Mouse (Mus musculus): Measurements from ENCODE around the gene Glp1r.

The Glp1r gene

DNA sequence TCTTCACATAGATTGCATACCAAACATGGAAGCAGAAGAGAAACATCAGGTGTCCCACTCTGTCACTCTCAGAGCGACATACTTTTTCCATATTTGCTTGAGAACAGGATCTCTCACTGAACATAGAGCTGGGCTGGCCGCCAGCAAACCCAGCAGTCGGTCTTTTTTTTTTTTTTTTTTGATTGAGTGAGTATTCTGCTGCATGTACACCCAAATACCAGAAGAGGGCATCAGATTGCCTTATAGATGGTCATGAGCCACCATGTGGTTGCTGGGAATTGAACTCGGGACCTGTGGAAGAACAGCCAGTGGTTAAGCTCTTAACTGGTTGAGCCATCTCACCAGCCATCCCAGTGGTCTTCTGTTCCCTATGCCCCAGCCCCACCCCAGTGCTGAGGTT, 21.9 kb downstream of the Glp1r start:
- DNase-seq = no peak

DNA sequence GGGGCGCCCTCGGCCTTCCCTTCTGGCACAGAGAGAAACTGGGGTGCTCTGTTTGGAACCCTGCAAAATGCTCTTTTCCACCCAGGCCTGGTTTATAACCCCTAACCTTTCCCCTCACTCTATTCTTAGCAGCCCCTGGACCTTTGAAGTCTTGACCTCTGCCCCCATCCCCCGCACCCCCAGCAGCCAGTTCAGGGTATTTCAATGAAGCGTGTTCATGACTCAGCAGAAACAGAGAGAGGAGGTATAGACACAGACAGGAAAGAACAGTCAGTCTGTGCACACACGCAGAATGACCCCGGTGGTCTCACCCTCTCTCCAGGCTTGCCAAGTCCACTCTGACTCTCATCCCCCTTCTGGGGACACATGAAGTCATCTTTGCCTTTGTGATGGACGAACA, 29.2 kb downstream of the Glp1r start:
- no peak for DNase-seq

DNA sequence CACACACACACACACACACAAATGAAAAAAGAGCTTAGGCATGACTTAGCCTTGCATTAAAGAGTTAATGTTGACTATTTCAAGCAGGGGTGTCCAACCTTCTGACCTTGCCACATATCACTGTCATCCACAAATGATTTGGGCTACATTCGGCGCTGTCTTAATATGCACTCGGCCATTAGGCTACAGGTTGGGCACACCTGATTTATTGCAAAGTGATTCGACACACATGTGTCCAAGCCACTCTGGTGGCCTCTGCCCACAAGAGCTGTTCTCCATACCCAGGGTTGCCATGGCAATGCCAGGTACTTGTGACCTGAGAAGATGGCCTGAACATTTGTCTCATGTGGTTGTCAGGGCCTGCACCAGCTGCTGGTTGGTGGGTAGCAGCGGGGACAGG, 31.2 kb downstream of the Glp1r start:
- DNase-seq = no peak

DNA sequence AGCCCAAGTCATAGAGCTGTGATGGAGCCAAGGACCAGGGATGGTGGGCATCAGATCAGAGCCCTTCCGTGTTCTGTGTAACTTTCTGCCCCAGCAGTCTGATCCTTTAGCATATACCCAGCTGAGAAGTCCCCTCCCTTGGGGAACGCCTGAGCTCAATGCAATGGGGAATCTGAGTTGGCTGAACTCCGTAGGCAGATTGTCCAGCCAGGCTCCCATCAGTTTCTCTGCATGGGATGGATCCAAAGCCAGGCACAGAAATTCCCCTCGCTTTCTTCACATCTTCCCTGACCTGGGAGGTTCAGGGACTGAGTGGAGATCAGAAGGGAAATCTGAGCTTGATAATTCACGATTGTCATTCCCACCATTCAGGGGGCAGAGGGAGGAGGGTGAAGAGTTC, 33.7 kb downstream of the Glp1r start:
- DNase-seq = no peak

DNA sequence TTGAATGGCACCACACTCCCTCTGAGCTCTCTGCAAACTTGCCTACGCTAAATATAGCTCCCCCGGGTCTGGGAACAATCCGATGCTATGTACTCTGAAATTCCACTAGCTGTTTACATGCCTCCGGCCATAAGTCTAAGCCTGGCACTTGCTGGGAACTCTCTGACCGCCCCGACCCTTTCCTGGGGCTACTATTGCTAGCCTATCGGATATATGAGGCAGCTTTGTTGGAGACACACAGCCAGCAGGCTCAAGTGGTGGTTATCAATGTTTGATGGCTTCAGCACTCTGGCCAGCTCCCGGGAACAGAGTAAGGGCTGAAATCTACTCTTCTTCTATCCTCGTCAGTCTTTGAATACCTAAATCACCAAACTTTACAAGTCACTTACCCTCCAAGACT, 36.9 kb downstream of the Glp1r start:
- DNase-seq = no peak

DNA sequence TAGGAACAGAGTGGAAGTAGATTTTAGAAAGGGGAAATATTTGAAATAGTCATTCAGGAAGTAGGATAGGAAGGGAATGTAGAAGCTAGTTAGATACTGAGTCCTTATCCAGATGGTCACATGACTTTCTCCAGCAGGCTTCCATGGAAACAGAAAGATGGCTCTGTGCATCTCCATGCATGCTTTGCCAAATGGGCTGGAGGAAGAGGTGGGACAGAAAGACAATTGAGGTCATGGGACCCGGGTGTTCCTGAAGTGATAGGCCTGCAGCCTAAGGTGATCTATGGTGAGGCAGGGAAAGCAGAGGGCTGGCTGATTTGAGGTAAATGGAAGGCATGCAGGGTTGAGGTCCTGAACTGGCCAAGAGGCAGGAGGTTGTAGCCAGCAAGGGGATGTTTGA, 46.8 kb downstream of the Glp1r start:
- no peak for DNase-seq

DNA sequence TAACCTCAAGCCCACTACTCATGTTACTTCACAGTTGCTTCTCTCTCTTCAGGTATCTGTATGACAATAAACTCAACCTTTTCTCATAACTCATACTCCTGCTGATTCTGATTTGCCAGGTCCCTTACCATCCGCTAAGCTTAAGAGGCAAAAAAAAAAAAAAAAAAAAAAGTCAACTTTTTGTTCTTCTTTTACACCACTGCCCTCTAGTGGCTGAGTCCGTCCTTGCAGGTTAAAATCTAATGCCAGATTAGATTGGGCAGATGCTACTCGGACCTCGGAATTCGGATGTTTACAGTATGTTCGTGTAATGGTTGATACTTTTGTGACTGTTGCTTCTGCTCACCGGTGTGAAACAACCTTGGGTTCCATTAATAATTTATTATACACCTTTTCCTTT, 49.2 kb downstream of the Glp1r start:
- DNase-seq = peak; percentile 46

DNA sequence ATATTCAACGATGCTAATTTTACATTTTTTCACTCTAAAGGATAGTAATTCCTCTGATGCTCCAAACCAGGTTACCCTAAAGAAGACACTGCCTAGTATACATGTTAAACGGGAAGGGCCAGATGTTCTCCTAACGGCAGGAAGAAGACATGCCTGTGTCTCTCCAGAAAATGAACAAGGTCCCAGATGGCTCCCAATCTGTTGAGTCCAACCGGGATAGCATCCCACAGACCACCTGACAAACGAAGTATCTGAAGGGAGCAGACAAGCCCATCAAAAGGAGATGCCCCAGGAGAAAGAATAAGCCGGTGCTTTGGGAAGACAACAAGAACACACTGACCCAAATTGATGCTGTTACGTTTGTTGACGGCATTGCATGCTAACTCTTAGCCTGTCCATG, 50.0 kb downstream of the Glp1r start:
- no peak for DNase-seq

DNA sequence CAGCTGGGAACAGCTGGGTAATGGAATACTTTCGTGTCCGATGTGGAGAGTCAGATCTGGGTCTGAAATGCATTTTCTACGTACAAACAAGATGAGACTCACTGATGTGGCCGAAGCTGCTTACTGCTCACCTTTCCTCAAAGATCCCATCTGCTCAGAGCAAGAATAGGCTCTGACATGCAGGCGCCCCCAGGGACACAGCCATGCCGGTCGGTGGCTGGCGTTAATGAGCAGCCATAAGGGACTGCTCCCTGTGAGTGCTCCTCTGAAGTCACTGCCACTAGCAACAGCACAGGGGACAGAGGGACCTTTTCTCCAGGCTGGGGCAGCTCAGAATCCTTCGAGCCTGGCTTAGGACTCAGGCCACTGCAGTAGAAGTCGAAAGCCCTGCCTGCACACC, 52.7 kb downstream of the Glp1r start, which contains the start of gene Umodl1:
Gene Umodl1 (plus strand): TSS at position 301 of the 400 bp plus-strand sequence.
- no peak for DNase-seq

DNA sequence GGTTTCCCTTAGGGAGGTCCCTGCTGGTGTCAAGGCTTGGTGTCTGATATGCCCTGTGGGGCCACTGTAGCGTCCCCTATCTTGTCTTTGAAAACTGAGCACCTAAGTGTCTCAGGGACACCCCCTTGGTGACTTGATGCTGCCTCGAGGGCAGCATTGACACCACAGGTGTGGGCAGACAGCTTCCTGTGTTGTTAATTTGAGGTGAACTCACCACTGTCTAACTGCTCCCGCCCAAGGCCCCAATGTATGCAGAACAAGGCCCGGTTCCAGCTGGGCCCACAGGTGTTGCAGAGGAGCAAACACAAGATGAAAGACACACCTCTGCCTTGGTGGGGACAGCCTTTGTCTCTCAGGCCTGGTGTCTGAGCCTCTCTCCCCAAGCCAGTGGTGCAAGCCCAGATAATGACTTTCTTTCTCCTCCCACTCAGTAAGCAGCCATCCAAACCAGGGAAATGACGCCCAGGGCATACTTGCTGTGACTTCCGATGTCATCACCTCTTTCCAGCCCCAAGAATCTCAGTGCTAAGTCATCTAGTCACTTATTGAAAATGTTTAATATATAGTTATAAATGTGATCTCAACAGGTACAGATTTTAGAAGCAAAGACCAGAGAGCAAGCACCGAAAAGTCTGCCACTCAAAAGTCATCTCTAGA, 60.4 kb downstream of the Glp1r start:
- no peak for DNase-seq

DNA sequence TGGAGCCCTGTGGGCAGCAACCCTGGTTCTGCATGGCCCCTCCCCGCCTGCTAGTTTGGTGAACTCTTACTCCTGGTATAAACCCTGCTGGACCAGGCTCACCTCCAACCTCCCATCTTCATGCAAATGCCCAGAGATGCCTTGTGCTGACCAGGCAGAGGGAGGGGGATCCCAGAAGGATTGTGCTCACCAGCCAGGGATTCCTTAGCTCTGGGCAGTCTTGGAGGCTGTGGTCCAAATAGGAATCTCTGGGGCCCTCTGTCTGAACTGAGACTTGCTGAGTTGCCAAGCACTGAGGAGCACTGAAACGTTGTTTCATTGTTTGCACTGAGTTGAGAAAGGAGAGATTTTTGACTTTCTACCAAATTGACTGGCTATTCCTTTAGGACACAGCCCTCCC, 61.3 kb downstream of the Glp1r start:
- DNase-seq = no peak

DNA sequence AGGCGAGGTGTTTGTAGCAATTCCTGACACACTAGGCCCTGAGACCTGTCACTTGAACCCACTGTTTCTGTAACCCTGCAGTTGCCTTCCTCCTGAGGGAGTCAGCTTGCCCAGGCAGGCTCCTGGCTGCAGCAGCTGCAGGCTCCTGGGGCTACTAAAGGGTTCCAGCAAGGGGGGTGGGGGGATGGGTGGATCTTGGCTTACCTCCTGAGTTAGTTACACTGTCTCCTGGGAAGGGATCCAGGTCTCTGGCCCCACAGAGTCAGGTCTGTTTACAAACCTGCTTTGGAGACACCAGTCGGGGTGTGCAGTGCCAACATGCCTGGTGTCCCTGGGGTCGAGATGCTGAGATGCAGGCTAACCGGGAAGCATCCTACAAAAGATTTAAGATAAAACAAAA, 68.4 kb downstream of the Glp1r start:
- DNase-seq = no peak

DNA sequence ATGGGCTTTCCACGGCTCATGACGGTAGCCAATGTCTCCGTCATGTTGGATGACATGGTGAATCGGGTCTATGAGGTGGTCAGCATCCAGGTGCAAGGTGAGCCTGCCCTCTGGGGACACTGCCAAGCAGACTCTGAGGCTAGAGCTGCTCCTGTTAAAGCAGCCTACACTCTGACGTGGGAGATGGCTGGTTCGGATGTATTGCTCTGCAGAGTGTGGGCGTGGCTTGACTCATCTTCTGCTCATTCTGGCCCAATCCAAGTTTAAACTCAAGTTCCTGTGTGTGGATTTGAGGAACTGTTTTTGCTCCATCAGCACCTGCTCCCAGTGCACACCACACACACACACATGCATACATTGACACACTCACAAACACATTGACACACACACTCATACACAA, 70.3 kb downstream of the Glp1r start:
- DNase-seq = no peak

DNA sequence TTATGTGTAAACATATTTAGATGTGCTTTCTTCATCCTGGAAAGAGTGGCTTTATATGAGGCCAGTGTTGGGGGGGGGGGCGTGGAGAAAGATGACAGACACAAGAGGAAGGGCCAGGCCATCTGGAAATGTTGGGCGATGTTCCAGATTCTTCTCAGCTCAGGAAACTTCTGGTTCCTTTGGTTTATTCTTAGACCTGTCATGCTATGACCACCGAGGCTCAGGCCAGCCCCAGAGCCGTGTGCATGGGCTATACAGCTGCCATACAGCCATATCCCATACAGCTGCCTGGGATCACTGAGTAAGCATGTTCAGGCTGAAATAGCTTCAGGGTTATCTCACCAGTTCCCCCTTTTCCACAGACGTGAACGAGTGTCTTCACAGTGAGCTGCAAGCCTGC, 71.7 kb downstream of the Glp1r start:
- no peak for DNase-seq

DNA sequence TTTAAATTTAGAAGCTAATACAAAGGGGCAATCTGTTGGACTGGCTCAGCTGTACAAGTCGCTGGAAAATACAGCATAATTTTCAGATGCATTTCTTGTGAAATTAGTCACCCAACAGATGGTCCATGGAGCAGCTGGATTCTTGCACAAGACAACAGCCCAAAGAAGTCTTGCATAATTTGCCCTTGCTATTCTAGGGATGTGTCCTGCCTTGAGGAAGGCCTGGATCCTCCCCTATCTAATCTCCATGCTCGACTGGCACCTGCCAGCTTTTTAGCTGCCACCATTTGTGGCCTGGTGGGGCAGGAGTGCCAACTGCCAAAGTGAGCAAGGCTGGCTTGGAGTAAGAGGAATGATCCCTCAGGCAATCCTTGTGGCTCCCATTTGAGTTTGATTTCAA, 75.7 kb downstream of the Glp1r start:
- no peak for DNase-seq

DNA sequence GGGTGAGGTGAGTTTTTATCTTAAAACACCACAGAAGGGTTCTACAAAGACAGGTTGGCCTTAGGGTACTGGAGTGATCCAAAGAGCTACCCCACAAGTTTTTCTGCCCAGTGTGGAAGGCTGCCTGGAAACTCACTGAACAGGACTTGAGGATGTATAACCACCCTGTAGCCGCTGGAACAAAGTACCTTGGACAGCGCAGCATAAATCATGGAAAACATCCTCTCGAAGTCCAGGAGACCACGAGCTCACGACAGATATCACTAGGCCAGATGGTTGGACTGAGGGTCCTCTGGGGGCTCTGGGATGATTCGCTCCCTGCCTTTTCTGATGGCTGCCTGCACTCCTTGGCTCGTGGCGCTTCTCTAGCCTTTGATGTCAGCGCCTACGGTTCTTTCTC, 76.9 kb downstream of the Glp1r start:
- DNase-seq = no peak

DNA sequence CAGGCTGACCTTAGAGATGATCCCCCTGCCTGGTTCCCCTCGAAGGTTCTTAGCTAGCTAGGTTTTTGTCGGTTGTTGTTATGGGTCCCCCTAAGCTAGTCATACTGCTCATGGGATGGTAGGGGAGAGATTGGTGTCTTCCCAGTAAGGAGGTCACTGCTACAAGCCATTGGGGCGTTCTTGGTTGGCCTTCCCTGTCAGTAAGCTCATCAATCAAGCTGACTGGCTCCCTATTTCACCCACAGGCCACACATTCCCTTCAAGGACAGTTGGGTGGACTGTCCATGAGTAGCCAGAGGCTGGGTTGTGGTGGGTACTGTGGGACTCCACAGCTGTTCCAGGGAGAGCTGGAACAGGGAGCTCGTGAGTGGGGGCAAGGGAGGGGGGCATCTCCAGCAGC, 81.9 kb downstream of the Glp1r start:
- no peak for DNase-seq

DNA sequence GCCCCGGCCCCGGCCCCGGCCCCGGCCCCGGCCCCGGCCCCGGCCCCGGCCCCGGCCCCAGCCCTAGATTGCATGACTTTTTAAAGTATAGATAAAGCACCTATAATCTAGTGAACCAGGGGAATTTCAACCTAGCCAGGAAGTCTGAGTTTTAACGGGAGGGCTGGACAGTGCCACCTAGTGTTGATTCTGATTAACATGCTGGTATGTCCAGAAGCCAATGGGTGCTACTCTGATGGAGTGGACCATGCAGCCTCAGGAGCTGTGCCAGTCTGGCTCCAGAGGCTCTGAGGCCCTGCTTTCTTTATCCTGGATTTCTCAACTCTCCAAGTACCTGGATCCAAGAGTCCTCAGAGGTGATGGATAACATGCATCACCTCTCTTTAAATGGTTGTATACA, 88.6 kb downstream of the Glp1r start:
- no peak for DNase-seq

Data from cerebellum, adult 11 months (tissue).